Mouse (Mus musculus) forebrain, embryonic 13.5 days (tissue): ENCODE measurements around the gene Cd300ld5. TPM values are rescaled to one million over a fixed set of nuclear protein-coding genes. Genes with fewer than 3 reads are reported as not detected.

ENCODE experiments used
- ATAC-seq: fragments of 200-750 bp; cut with Nextera tagmentation; 2 replicates; pipeline ENCODE4 v1.8.0; 2017
- H3K27ac ChIP-seq: fragments of 300-500 bp; sonication (generic); 2 replicates; pipeline ENCODE4 v1.5.1; 2015; ENCODE audit warnings: inconsistent platforms, mild to moderate bottlenecking, moderate library complexity
- H3K27me3 ChIP-seq: fragments of 300-500 bp; sonication (generic); 2 replicates; pipeline ENCODE4 v1.6.1; 2015; ENCODE audit warnings: mild to moderate bottlenecking, inconsistent platforms
- H3K36me3 ChIP-seq: fragments of 300-500 bp; sonication (generic); 2 replicates; pipeline ENCODE4 v1.6.1; 2015; ENCODE audit warnings: mild to moderate bottlenecking, inconsistent platforms; ENCODE audit not compliant: poor library complexity, severe bottlenecking
- H3K4me1 ChIP-seq: fragments of 300-500 bp; sonication (generic); 2 replicates; pipeline ENCODE4 v1.6.1; 2015; ENCODE audit warnings: inconsistent platforms
- H3K4me2 ChIP-seq: fragments of 300-500 bp; sonication (generic); 2 replicates; pipeline ENCODE4 v1.6.1; 2015; ENCODE audit warnings: inconsistent platforms, mild to moderate bottlenecking, moderate library complexity
- H3K4me3 ChIP-seq: fragments of 300-500 bp; sonication (generic); 2 replicates; pipeline ENCODE4 v1.5.1; 2015; ENCODE audit warnings: mild to moderate bottlenecking, inconsistent platforms
- H3K9ac ChIP-seq: fragments of 300-500 bp; sonication (generic); 2 replicates; pipeline ENCODE4 v1.6.1; 2015; ENCODE audit warnings: mild to moderate bottlenecking, inconsistent platforms
- H3K9me3 ChIP-seq: fragments of 300-500 bp; sonication (generic); replicated peaks from 2 replicates; pipeline ENCODE4 v1.6.1; 2016; ENCODE audit warnings: inconsistent platforms
- WGBS: fragments of 180-500 bp; shearing (Covaris S2); methylation state at CpG from one replicate; pipeline ENCODE4 v1.1.7; 2015; 5-methylcytosine and 5-hydroxymethylcytosine counted together
- polyA plus RNA-seq: library from polyadenylated mRNA; unstranded; fragments of >200 nt; fragmentation: Nextera tagmentation; extraction: Ambion mirVana; gene quantifications from 2 replicates; pipeline ENCODE4 v1.2.1, GENCODE M21; 2015

Cd300ld5 gene
- polyA plus RNA-seq, 1 experiment from 2014 or later, result not detected

DNA sequence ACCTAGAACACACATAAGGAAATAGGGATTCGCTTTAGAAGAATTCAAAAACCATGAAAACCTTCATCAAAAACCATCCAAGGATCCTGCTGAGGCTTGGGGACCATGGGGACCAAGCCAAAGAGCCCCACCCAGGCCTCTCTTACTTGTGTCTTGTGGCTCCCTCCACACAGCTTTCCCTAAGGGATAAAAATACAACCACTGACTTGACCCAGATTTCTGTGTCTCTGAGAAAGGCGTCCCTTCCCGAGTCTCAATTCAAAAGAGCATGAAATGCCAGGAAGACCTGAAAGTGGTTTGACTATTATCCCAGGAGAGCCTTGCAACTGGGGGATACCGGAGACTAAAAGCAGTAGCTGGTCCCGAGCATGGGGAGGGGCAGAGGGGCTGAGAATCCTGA lies 35.4 kb upstream of the Cd300ld5 start:
- Histone ChIP-seq H3K4me3 (no peak overlapping the region), H3K4me2 (no peak overlapping the region), H3K9ac (no peak overlapping the region), H3K9me3 (no peaks in the 10 kb centered on the region), H3K27ac (no peak overlapping the region), H3K27me3 (0 out of 2 replicates have a peak, but pooled peaks cover 4% of the 10 kb centered on the region), H3K36me3 (no peaks in the 10 kb centered on the region), H3K4me1 (peaks cover 14% of the 10 kb centered on the region; the same call in 1 of the 2 replicates)
- WGBS, result 70% methylated on average over 5 of the region's 5 CpGs
- ATAC-seq, result no peak

DNA sequence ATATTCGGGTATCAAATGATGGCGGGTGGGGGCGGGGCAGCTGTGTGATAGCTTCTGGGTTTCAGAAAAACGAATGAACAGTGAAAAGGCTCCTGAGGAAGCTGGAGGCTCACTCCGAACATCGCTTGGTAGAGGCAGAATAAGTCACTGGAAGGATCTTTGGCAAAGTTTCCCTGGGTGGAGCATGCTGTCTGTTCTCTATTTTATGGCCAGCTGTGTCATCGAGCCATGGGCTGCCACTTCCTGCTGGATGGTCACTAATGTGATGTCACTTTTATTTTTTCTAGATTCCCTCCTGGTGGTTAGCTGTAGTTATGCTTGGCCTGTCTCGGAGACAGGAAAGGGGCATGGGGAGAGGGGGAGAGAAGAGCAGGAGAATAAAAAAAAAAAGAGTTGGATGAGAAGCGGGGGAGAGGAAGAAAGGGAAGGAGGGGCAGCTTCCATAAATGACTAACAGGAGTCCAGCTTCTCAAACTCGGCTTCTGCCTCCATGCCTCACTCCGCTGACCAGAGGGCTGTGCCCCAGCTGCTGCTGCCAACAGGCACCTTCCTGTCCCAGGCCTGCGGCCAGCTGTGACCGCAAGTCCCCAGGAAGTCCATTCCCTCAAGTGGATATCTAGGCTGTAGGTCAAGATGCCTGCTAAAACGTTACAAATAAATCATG lies 34.2 kb upstream of the Cd300ld5 start:
- ATAC-seq, result no peak
- WGBS, result 21% methylated on average over 14 of the region's 14 CpGs
- H3K9me3 ChIP-seq, result no peaks in the 10 kb centered on the region
- no peak overlapping the region for H3K9ac ChIP-seq
- H3K36me3 ChIP-seq, result no peaks in the 10 kb centered on the region
- H3K27ac ChIP-seq, result no peak overlapping the region
- H3K4me3 ChIP-seq, result no peak overlapping the region
- H3K27me3 ChIP-seq, result 0 out of 2 replicates have a peak, but pooled peaks cover 4% of the 10 kb centered on the region
- peak overlapping the region; percentile 19 for H3K4me2 ChIP-seq
- peaks cover 14% of the 10 kb centered on the region; the same call in 1 of the 2 replicates for H3K4me1 ChIP-seq

DNA sequence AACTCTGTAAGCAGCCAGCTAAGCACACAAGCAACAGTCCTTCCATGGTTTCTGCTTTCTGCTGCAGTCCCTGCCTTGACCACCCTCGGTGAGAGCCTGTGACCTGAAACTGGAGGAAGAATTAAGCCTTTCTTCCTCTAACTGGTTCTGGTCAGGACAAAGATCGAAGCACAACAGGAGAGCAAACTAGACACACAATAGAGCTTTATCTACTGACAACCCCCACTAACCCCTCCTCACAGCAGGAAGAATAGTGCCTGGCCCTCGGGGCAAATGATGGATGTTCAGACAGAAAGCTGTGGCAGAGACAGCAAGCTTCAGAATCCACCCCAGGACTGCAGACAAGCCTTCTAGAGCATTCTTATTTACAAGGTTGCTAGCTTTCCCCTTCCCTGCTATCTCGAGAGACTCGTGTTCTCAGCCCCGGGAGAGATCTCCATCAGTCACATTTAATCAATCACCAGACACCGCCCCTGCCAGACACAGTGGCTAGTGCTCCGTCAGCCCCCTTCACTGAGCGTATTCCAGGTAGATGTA lies 33.5 kb upstream of the Cd300ld5 start:
- H3K4me3 ChIP-seq, result no peak overlapping the region
- ATAC-seq, result no peak

DNA sequence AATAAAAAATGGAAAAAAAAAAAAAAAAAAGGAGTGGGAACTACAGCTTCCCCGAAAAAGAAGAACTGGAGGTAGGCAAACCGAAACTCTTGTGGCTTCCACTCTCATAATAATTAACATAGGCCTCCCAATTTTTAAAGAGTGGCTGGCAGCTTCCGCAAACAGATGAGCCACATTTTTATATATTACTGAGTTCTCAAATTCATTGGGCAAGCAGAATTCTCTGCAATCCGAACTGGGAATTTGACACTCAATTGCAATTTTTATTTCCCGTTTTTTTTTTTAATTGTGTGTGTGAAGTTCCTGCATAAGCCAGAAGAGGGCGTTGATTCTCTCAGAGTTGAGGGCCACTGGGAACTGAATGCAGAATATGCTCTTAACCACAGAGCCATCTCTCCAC lies 29.2 kb upstream of the Cd300ld5 start:
- Histone ChIP-seq H3K9me3 (no peaks in the 10 kb centered on the region), H3K4me1 (peaks cover 10% of the 10 kb centered on the region; the same call in 1 of the 2 replicates), H3K27me3 (0 out of 2 replicates have a peak, but pooled peaks cover 4% of the 10 kb centered on the region), H3K4me2 (no peak overlapping the region), H3K4me3 (no peak overlapping the region), H3K9ac (no peak overlapping the region), H3K36me3 (no peaks in the 10 kb centered on the region), H3K27ac (no peak overlapping the region)
- whole genome bisulfite sequencing, result 70% methylated on average over 6 of the region's 6 CpGs
- no peak for ATAC-seq

More for the DNA sequence above, 33.5 kb upstream of the Cd300ld5 start:
- Histone ChIP-seq H3K4me1 (peaks cover 14% of the 10 kb centered on the region; the same call in 1 of the 2 replicates), H3K27me3 (0 out of 2 replicates have a peak, but pooled peaks cover 4% of the 10 kb centered on the region), H3K9me3 (no peaks in the 10 kb centered on the region), H3K36me3 (no peaks in the 10 kb centered on the region), H3K4me2 (peak overlapping the region; percentile 19), H3K9ac (no peak overlapping the region), H3K27ac (no peak overlapping the region)
- WGBS, result 12% methylated on average over 9 of the region's 9 CpGs

DNA sequence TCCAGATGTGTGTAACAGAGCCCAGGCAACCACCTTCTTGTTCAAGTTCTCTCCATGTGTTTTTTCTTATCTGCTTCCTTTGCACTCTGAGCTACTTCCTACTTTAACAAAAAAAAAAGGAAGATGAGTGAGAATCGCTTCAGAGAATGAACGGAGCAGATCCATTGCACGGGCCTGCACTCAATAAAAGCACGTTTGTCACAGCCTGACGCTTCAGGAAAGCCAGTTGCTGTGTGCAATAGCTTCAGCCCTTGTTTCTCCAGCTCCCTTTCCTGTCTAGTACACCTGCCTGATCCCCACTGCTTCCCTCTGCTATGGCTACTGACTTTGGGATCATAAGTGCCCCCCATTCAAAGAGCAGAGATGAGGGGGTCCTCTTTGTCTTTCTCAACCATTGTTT lies 24.5 kb upstream of the Cd300ld5 start, which contains the start of gene Cd300e:
Gene Cd300e (minus strand): TSS at position 101 of the 400 bp plus-strand sequence.
- no peak within 1 kb of the TSS for H3K9ac ChIP-seq
- no peaks in the 10 kb centered on the region for H3K27me3 ChIP-seq
- H3K4me1 ChIP-seq, result no peaks in the 10 kb centered on the region
- ATAC-seq, result no peak
- H3K9me3 ChIP-seq, result no peaks in the 10 kb centered on the region
- H3K4me2 ChIP-seq, result no peak within 1 kb of the TSS
- H3K4me3 ChIP-seq, result no peak within 1 kb of the TSS
- WGBS, result 27% methylated on average over 5 of the region's 5 CpGs
- no peaks in the 10 kb centered on the region for H3K36me3 ChIP-seq
- H3K27ac ChIP-seq, result no peak within 1 kb of the TSS

DNA sequence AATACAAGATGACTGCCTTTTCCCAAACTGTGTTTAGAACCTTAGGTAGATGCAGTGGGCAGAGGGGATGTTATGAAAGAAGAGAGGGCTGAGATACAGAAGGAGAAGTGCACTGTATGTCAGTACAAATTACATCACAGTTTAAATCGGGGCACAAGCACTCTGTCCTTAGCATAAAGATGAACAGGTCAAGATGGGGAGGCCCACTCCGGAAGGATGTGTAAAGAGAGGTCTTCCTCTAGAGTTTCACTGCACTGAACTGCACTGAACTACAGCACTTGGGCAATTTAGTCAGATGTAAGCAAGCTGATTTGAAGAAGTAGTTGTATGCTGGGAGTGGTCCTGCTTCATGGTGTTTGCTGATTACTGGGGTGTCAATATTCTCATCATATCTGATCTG lies 22.2 kb upstream of the Cd300ld5 start:
- no peaks in the 10 kb centered on the region for H3K27me3 ChIP-seq
- no peaks in the 10 kb centered on the region for H3K9me3 ChIP-seq
- H3K27ac ChIP-seq, result no peak overlapping the region
- H3K4me3 ChIP-seq, result no peak overlapping the region
- H3K4me2 ChIP-seq, result no peak overlapping the region
- ATAC-seq, result no peak
- WGBS, result 91% methylated on average over 2 of the region's 2 CpGs
- H3K9ac ChIP-seq, result no peak overlapping the region
- no peaks in the 10 kb centered on the region for H3K4me1 ChIP-seq
- H3K36me3 ChIP-seq, result no peaks in the 10 kb centered on the region

DNA sequence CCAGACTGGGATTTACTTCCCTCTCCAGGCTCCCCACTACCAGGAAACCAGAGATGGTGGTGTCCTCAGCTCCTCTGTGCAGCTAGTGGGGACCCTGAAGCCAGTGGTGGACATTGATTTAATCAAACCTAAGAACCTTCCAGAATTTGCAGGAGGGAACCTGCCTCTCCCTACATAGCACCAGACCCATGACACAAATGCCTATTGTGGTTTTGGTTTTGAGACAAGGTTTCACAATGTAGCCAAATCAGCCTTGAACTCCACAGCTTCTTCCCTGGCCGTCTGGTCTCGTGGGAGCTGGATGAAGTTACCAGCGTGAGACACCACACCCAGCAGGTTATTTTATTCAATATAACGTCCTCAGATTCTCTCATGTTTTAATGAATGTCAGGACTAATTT lies 21.1 kb upstream of the Cd300ld5 start:
- Histone ChIP-seq H3K9me3 (no peaks in the 10 kb centered on the region), H3K9ac (no peak overlapping the region), H3K4me3 (no peak overlapping the region), H3K36me3 (no peaks in the 10 kb centered on the region), H3K27ac (no peak overlapping the region), H3K4me1 (no peaks in the 10 kb centered on the region), H3K27me3 (no peaks in the 10 kb centered on the region), H3K4me2 (no peak overlapping the region)
- 78% methylated on average over 4 of the region's 4 CpGs for WGBS
- ATAC-seq, result no peak

DNA sequence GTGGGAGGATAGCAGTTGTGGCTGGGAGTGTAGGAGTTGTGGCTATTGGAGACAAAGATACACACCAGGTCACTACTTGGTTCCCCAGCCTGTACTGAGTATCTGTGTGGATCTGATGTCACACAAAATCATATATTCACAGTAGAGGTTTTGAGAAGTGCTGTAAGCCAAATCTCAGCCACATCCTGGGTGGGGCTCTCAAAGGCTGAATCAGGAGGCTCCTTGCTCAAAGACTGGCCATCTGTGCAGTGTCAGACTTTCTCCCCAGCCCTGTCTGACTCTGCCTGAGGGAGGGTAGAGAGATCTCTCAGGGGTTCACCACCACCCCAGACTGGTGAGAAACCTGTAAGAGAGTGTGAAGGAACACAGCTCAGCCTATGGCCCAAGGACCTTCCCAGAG lies 17.0 kb upstream of the Cd300ld5 start:
- no peaks in the 10 kb centered on the region; the same call in 1 of the 2 replicates for H3K27me3 ChIP-seq
- H3K4me2 ChIP-seq, result no peak overlapping the region
- H3K9me3 ChIP-seq, result no peaks in the 10 kb centered on the region
- no peak for ATAC-seq
- no peaks in the 10 kb centered on the region for H3K36me3 ChIP-seq
- H3K4me3 ChIP-seq, result no peak overlapping the region
- H3K27ac ChIP-seq, result no peak overlapping the region
- H3K9ac ChIP-seq, result no peak overlapping the region
- no peaks in the 10 kb centered on the region for H3K4me1 ChIP-seq

DNA sequence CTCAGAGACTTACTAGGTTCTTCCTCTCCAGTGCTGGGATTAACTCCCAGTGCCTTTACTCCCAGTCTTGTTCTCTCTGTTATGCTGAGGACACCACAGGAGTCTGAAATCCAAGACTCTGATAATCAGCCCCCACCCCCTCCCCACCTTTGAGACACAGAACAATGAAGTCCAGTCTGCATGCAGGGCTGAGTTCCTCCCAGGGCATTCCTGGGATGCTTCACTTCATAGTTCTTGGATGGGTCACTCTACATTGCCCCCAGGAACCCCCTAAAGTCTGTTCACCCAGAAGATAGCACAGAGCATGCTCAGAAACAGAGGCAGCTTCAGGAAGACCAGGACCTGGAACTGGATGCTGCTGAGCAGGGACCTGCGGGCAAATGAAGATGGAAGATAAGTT lies 15.4 kb upstream of the Cd300ld5 start:
- no peak for ATAC-seq
- WGBS, result 100% methylated on average over 1 of the region's 1 CpGs
- Histone ChIP-seq H3K4me3 (no peak overlapping the region), H3K4me1 (no peaks in the 10 kb centered on the region), H3K4me2 (no peak overlapping the region), H3K27ac (no peak overlapping the region), H3K27me3 (no peaks in the 10 kb centered on the region; the same call in 1 of the 2 replicates), H3K9me3 (no peaks in the 10 kb centered on the region), H3K36me3 (no peaks in the 10 kb centered on the region), H3K9ac (no peak overlapping the region)

DNA sequence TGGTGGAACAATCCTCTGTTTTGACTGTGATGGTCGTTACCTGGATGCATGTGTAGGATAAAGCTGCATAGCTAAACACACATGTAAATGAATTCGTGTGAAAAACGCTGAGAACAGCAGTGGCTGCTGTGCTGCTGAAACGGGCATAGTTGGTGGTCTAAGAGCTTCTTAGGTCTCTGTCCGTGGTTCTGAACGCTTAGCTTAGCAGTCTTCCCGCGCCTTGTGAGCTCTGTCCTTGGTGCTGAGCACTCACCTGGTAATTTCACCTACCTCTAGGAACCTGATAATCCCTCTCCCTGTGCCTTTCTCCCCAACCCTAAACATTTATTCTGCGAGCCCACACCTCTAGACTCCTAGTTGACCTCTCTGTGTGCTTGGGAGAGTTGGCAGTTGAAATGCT lies 14.6 kb upstream of the Cd300ld5 start:
- no peak overlapping the region for H3K9ac ChIP-seq
- WGBS, result 5% methylated on average over 9 of the region's 9 CpGs
- H3K4me3 ChIP-seq, result no peak overlapping the region
- ATAC-seq, result no peak
- H3K4me1 ChIP-seq, result no peaks in the 10 kb centered on the region
- no peak overlapping the region for H3K4me2 ChIP-seq
- no peak overlapping the region for H3K27ac ChIP-seq
- no peaks in the 10 kb centered on the region for H3K36me3 ChIP-seq
- no peaks in the 10 kb centered on the region; the same call in 1 of the 2 replicates for H3K27me3 ChIP-seq
- no peaks in the 10 kb centered on the region for H3K9me3 ChIP-seq

DNA sequence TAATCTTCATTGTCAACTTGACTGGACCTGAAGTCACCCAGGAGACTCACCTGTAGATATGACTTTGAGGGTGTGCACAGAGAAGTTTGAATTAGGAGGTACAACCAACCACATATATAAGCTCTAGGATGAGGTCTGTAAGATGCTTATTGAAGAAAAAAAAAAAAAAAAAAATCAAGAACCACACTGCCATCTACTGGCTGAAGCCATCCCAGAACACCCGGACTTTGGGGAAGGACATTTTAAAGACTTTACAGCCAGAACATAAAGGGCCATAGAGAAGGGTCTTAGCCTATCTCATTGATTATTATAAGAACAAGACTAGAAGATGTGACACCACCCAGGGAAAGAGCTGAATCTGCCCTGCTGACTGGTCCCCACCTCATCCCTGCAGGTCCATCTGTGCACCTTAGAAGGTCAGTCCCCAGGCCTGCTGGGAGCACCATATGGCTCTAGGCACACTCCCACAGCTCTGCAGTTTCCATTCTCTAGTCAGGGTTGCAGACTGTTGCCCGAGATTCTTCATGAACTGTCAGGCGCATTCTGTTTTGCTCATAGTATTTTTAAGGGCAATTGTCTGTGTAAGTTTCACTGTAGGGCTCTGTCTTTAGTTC lies 11.8 kb upstream of the Cd300ld5 start:
- Histone ChIP-seq H3K4me1 (no peaks in the 10 kb centered on the region), H3K27me3 (no peaks in the 10 kb centered on the region; the same call in 1 of the 2 replicates), H3K9ac (no peak overlapping the region), H3K27ac (no peak overlapping the region), H3K9me3 (no peaks in the 10 kb centered on the region), H3K4me3 (no peak overlapping the region), H3K36me3 (no peaks in the 10 kb centered on the region), H3K4me2 (no peak overlapping the region)
- no peak for ATAC-seq
- 47% methylated on average over 3 of the region's 3 CpGs for WGBS

DNA sequence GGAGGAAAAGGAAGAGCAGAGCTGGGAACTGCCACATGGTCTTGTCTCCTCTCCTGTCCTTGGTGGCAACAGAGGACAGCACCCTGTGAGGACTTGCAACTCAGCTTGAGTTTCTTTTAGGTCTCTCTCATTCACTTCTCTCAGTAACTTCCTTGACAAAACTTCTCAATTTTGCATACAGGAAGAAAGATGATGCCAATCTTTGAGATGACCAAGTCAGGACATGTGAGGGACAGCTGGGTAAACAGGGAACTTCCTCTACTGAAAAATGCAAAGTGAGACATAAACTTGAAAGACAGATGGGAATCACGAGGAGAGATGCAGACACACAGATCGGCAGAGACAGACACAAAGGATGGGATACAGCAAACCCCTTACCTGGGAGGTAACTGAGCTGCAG lies 10.7 kb upstream of the Cd300ld5 start, which contains the start of gene Cd300ld3:
Gene Cd300ld3 (minus strand): TSS at position 151 of the 400 bp plus-strand sequence.
- Histone ChIP-seq H3K27ac (no peak within 1 kb of the TSS), H3K36me3 (no peaks in the 10 kb centered on the region), H3K4me1 (no peaks in the 10 kb centered on the region), H3K4me2 (no peak within 1 kb of the TSS), H3K9me3 (no peaks in the 10 kb centered on the region), H3K4me3 (no peak within 1 kb of the TSS), H3K9ac (no peak within 1 kb of the TSS), H3K27me3 (no peaks in the 10 kb centered on the region; the same call in 1 of the 2 replicates)
- WGBS, result 86% methylated on average over 2 of the region's 2 CpGs
- ATAC-seq, result no peak
